Mouse (Mus musculus): ENCODE data around the gene Pcbd2. TPM values are rescaled to one million over a fixed set of nuclear protein-coding genes. Genes with fewer than 3 reads are reported as not detected.

The Pcbd2 gene
- polyA plus RNA-seq, 1 experiment from 2014 or later: 19.7 TPM

Other genes starting within 250 kb of the Pcbd2 start
- gene Dbn1, start 239.3 kb upstream of the Pcbd2 start, polyA plus RNA-seq (2014; fragmentation: Nextera tagmentation; extraction: Ambion mirVana): 396 and 523 TPM in 2 replicates
- gene Pdlim7, start 213.7 kb upstream of the Pcbd2 start, polyA plus RNA-seq (2014; fragmentation: Nextera tagmentation; extraction: Ambion mirVana): 124 and 127 TPM in 2 replicates
- gene Dok3, start 198.1 kb upstream of the Pcbd2 start, polyA plus RNA-seq (2014; fragmentation: Nextera tagmentation; extraction: Ambion mirVana): 1.4 and 2.9 TPM in 2 replicates
- gene Ddx41, start 190.7 kb upstream of the Pcbd2 start, polyA plus RNA-seq (2014; fragmentation: Nextera tagmentation; extraction: Ambion mirVana): 72.0 and 75.7 TPM in 2 replicates
- gene Fam193b, start 156.2 kb upstream of the Pcbd2 start, polyA plus RNA-seq (2014; fragmentation: Nextera tagmentation; extraction: Ambion mirVana): 34.3 and 42.5 TPM in 2 replicates
- gene Tmed9, start 153.6 kb upstream of the Pcbd2 start, polyA plus RNA-seq (2014; fragmentation: Nextera tagmentation; extraction: Ambion mirVana): 66.6 and 70.4 TPM in 2 replicates
- gene B4galt7, start 127.5 kb upstream of the Pcbd2 start, polyA plus RNA-seq (2014; fragmentation: Nextera tagmentation; extraction: Ambion mirVana): 10.4 and 12.2 TPM in 2 replicates
- gene Caml, start 104.4 kb upstream of the Pcbd2 start, polyA plus RNA-seq (2014; fragmentation: Nextera tagmentation; extraction: Ambion mirVana): 92.9 and 105 TPM in 2 replicates
- 25.4 and 29.9 TPM in 2 replicates for gene Ddx46, start 92.3 kb upstream of the Pcbd2 start, polyA plus RNA-seq (2014; fragmentation: Nextera tagmentation; extraction: Ambion mirVana)
- gene B230219D22Rik, start 34.2 kb upstream of the Pcbd2 start, polyA plus RNA-seq (2014; fragmentation: Nextera tagmentation; extraction: Ambion mirVana): 56.4 and 61.4 TPM in 2 replicates
- gene Txndc15, start 12.7 kb upstream of the Pcbd2 start, polyA plus RNA-seq (2014; fragmentation: Nextera tagmentation; extraction: Ambion mirVana): 128 and 142 TPM in 2 replicates
- not detected in 2 replicates for gene Catsper3, start 57.2 kb downstream of the Pcbd2 start, polyA plus RNA-seq (2014; fragmentation: Nextera tagmentation; extraction: Ambion mirVana)
- not detected in 2 replicates for gene Pitx1, start 108.8 kb downstream of the Pcbd2 start, polyA plus RNA-seq (2014; fragmentation: Nextera tagmentation; extraction: Ambion mirVana)